Mouse (Mus musculus) T-helper 2 cell (primary cell): ENCODE data around the gene Dock3.

Experiments
- in situ Hi-C: fragments of 300-600 bp; cut with MboI, MseI; formaldehyde crosslinking; loops from one replicate; pipeline ENCODE4 v1.15.1; 2025; ENCODE audit warnings: high pct_unique_total_duplicates

Dock3 gene

GRCm38 (mm10) chr9:106890496-106891240, 341.0 kb downstream of the Dock3 start:
- in situ Hi-C loops = loop anchor here (10.0 kb wide), 2 partner anchors 206 to 464 kb away; partner anchors contain the start of gene Tex264

- in situ Hi-C loops = loop anchor here (10.0 kb wide), 1 partner anchor 65 kb away; the partner anchor contains the start of gene Dcaf1
Observed at GRCm38 (mm10) chr9:106889321-106889720, 342.4 kb downstream of the Dock3 start.

GRCm38 (mm10) chr9:106888346-106888745, 343.4 kb downstream of the Dock3 start:
- in situ Hi-C loops = loop anchor here (10.0 kb wide), 1 partner anchor 64 kb away; the partner anchor contains the start of gene Dcaf1

- in situ Hi-C loops = loop anchor here (10.0 kb wide), 1 partner anchor 62 kb away; the partner anchor contains the start of gene Dcaf1
Observed at GRCm38 (mm10) chr9:106886828-106887702, 344.6 kb downstream of the Dock3 start, which contains the start of gene Rbm15b. Gene Rbm15b (minus strand): TSS chr9:106887428.

- in situ Hi-C loops = loop anchor here (10.0 kb wide), 1 partner anchor 61 kb away; the partner anchor contains the start of gene Dcaf1
Observed at GRCm38 (mm10) chr9:106885901-106886731, 345.6 kb downstream of the Dock3 start.

GRCm38 (mm10) chr9:106884996-106885900, 346.5 kb downstream of the Dock3 start:
- in situ Hi-C loops = loop anchor here (10.0 kb wide), 1 partner anchor 60 kb away; the partner anchor contains the start of gene Dcaf1

GRCm38 (mm10) chr9:106884306-106884705, 347.4 kb downstream of the Dock3 start:
- in situ Hi-C loops = loop anchor here (10.0 kb wide), 1 partner anchor 60 kb away; the partner anchor contains the start of gene Dcaf1

GRCm38 (mm10) chr9:106883085-106883484, 348.6 kb downstream of the Dock3 start:
- in situ Hi-C loops = loop anchor here (10.0 kb wide), 1 partner anchor 58 kb away; the partner anchor contains the start of gene Dcaf1

- in situ Hi-C loops = loop anchor here (10.0 kb wide), 1 partner anchor 57 kb away; the partner anchor contains the start of gene Dcaf1
Observed at GRCm38 (mm10) chr9:106882176-106882575, 349.5 kb downstream of the Dock3 start.

- in situ Hi-C loops = loop anchor here (10.0 kb wide), 1 partner anchor 56 kb away; the partner anchor contains the start of gene Dcaf1
Observed at GRCm38 (mm10) chr9:106881071-106881755, 350.5 kb downstream of the Dock3 start.

GRCm38 (mm10) chr9:106879471-106879870, 352.2 kb downstream of the Dock3 start:
- in situ Hi-C loops = no loop called here

- in situ Hi-C loops = no loop called here
Observed at GRCm38 (mm10) chr9:106876666-106877065, 355.0 kb downstream of the Dock3 start.

GRCm38 (mm10) chr9:106874216-106874615, 357.5 kb downstream of the Dock3 start:
- in situ Hi-C loops = loop anchor here (25.0 kb wide), 1 partner anchor 1488 kb away; no protein-coding TSS in a partner anchor

GRCm38 (mm10) chr9:106858036-106858435, 373.7 kb downstream of the Dock3 start:
- in situ Hi-C loops = loop anchor here (25.0 kb wide), 1 partner anchor 1504 kb away; no protein-coding TSS in a partner anchor

GRCm38 (mm10) chr9:106856664-106857063, 375.0 kb downstream of the Dock3 start:
- in situ Hi-C loops = loop anchor here (25.0 kb wide), 1 partner anchor 1506 kb away; no protein-coding TSS in a partner anchor
